Mouse (Mus musculus): ENCODE measurements around the gene Gas2l2. TPM values are rescaled to one million over a fixed set of nuclear protein-coding genes. Genes with fewer than 3 reads are reported as not detected.
A peak's percentile ranks its signal among the peaks of the same experiment; 100 is the strongest.

Gene Gas2l2
- polyA plus RNA-seq, 1 experiment from 2014 or later, result 0.19 TPM

DNA sequence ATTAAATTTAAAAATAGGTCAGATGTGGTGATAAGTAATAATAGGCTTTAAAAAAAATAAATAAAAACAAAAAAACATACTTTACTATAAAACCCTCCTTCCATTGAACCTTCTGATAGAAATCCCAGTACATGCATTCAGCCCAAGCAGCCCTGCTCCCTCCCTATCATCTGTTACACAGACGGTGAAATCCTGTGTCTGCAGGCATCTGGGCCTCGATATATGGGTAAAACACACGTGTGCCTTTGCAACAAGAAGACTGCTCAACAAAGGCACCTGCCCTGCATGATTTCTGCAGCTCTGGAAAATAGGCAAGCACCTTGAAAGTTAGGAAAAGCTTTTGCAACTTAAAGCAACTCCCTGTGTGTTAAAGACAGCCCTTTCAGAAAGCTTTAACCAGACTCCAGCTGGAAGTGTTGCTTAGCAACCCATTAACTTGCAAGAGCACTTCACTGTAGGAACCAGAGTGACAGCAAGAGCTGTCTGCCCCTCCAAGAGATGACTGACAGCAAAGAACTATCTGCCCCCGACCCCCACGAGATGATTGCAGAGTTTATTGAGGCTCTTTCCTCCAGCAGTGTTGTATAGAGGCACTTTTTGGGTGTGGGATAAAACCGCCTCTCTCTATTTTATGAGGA, 34.3 kb downstream of the Gas2l2 start:
- peak; percentile 45 for DNase-seq (ENCODE audit: low spot score)
- Histone ChIP-seq H3K27ac (ENCODE audit: low read depth, low read length) (no peak overlapping the region), H3K4me2 (replicated peaks; ENCODE audit: low read depth, low read length) (no peak overlapping the region), H3K9ac (ENCODE audit: low read depth, low read length) (no peak overlapping the region), H3K27me3 (ENCODE audit: control insufficient read depth, insufficient read depth, low read length) (no peaks in the 10 kb centered on the region), H3K4me1 (replicated peaks; ENCODE audit: control insufficient read depth, insufficient read depth, low read length) (no peaks in the 10 kb centered on the region), H3K9me3 (ENCODE audit: control insufficient read depth, low read length) (no peaks in the 10 kb centered on the region), H3K36me3 (ENCODE audit: control insufficient read depth, insufficient read depth, low read length) (peaks cover 2% of the 10 kb centered on the region; the same call in 1 of the 2 replicates), H3K4me3 (ENCODE audit: low read depth, low read length) (no peak overlapping the region)
- 23% methylated on average over 6 of the region's 6 CpGs for WGBS
- ATAC-seq (ENCODE audit: low FRiP score), result 0 out of 2 replicates have a peak, but pooled peaks have one; percentile 30

DNA sequence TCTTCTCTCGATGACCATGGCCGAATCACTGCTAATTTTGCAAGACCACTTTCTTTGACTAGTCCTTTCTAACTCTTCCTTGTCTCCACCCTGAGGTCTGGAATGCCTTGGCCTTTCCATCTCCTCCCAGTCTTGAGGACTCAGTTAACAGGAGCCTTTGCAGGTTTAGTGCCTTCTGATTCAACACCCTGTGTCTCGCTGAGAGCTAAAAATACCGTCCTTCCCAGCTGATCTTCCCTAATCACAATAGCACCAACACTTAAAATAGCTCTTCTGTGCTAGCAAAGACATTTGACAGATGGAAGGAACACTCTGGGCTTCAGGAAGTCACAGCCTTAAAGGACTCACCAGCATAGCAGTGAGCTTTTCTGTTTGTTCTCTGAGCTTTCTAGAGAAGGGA, 36.2 kb downstream of the Gas2l2 start:
- H3K4me2 ChIP-seq (replicated peaks; ENCODE audit: low read depth, low read length), result no peak overlapping the region
- no peak overlapping the region for H3K27ac ChIP-seq (ENCODE audit: low read depth, low read length)
- no peaks in the 10 kb centered on the region for H3K9me3 ChIP-seq (ENCODE audit: control insufficient read depth, low read length)
- no peak overlapping the region for H3K9ac ChIP-seq (ENCODE audit: low read depth, low read length)
- 92% methylated on average over 4 of the region's 4 CpGs for WGBS
- peaks cover 2% of the 10 kb centered on the region; the same call in 1 of the 2 replicates for H3K36me3 ChIP-seq (ENCODE audit: control insufficient read depth, insufficient read depth, low read length)
- no peaks in the 10 kb centered on the region for H3K27me3 ChIP-seq (ENCODE audit: control insufficient read depth, insufficient read depth, low read length)
- DNase-seq (ENCODE audit: low spot score) (no peak), ATAC-seq (ENCODE audit: low FRiP score) (no peak)
- no peaks in the 10 kb centered on the region for H3K4me1 ChIP-seq (replicated peaks; ENCODE audit: control insufficient read depth, insufficient read depth, low read length)
- H3K4me3 ChIP-seq (ENCODE audit: low read depth, low read length), result no peak overlapping the region

DNA sequence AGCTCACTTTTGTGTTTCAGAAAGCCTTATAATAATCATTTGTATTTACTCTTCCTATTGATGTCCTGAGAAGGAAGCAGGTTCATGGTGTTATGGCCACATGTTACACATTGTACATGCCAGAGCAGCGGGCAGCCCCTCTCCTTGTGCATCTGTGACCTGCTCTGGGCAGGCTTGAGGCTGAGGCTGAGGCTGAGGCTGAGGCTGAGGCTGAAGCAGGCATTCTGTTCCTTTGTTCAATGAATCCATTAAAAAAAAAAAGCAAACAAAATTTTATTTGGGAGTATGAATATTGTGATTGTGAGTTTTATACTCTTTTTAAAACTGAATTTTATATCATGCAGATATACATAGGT, 45.7 kb downstream of the Gas2l2 start:
- no peaks in the 10 kb centered on the region for H3K36me3 ChIP-seq (ENCODE audit: control insufficient read depth, insufficient read depth, low read length)
- DNase-seq (ENCODE audit: low spot score) (no peak), ATAC-seq (ENCODE audit: low FRiP score) (no peak)
- H3K9ac ChIP-seq (ENCODE audit: low read depth, low read length), result no peak overlapping the region
- H3K27ac ChIP-seq (ENCODE audit: low read depth, low read length), result no peak overlapping the region; the same call in 1 of the 2 replicates
- H3K4me3 ChIP-seq (ENCODE audit: low read depth, low read length), result no peak overlapping the region
- WGBS, result 84% methylated on average over 1 of the region's 1 CpGs
- H3K4me1 ChIP-seq (replicated peaks; ENCODE audit: control insufficient read depth, insufficient read depth, low read length), result no peaks in the 10 kb centered on the region
- H3K9me3 ChIP-seq (ENCODE audit: control insufficient read depth, low read length), result no peaks in the 10 kb centered on the region
- H3K27me3 ChIP-seq (ENCODE audit: control insufficient read depth, insufficient read depth, low read length), result no peaks in the 10 kb centered on the region
- no peak overlapping the region for H3K4me2 ChIP-seq (replicated peaks; ENCODE audit: low read depth, low read length)

DNA sequence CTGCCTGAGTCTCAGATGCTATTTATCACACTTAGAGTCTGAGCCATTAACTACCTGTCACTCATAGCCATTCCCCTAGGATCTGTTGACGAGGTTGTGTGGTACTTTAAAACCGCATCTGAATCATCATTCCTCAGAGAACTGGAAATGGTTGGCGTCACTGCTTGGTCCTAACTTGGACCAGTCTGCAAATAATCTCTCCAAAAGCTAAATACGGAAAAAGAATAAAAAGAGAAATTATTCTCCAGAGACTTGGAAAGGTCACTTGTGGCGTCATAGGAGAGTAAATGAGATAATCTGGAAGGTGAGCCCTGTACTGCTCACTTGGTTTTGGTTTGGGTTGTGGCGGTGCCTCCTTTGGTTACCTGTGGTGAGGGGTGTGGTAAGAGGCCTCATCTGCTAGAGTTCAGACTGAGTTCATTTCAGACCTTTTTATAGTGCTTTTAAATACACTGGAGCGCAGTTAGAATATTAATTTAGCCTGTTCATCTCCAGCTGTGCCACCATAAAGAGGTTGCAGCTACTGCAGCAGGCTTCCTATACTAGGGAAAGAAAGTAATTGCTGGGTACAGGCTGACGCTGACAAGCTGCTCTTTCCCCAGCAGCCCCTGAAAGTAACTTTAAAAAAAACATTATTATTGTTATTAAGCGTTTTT, 46.3 kb downstream of the Gas2l2 start:
- Histone ChIP-seq H3K4me1 (replicated peaks; ENCODE audit: control insufficient read depth, insufficient read depth, low read length) (no peaks in the 10 kb centered on the region), H3K9me3 (ENCODE audit: control insufficient read depth, low read length) (no peaks in the 10 kb centered on the region), H3K4me3 (ENCODE audit: low read depth, low read length) (no peak overlapping the region), H3K9ac (ENCODE audit: low read depth, low read length) (no peak overlapping the region), H3K36me3 (ENCODE audit: control insufficient read depth, insufficient read depth, low read length) (no peaks in the 10 kb centered on the region), H3K4me2 (replicated peaks; ENCODE audit: low read depth, low read length) (no peak overlapping the region), H3K27ac (ENCODE audit: low read depth, low read length) (no peak overlapping the region; the same call in 1 of the 2 replicates), H3K27me3 (ENCODE audit: control insufficient read depth, insufficient read depth, low read length) (no peaks in the 10 kb centered on the region)
- DNase-seq (ENCODE audit: low spot score) (peak; percentile 34), ATAC-seq (ENCODE audit: low FRiP score) (peak; percentile 56)
- 57% methylated on average over 9 of the region's 9 CpGs for WGBS

DNA sequence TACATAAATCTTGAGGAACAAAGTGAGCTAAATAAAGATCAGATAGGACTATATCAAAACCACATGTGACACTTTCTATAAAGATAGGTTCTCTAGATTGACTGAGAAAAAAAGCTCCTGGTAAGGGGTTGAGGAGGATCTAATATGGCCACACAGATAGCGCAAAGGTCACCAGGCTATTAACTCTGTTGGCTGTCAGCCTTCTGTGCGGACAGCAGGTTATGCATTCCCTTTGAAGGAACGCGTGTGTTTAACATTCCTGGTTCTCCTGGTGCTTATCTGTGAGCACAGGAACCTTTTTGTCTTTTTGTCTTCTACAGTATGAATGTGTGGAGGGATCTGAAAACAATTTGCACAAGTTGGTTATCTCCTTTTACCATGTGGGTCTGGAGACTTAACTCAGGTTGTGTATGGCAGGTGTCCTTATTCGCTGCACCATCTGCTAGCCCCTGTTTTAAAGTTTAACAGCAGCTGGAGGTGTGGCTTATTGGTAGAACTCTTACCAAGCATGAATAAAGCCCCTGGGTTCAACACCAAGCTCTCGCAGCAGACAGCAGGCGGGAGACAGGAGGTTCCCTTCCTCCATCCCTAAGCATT, 49.4 kb downstream of the Gas2l2 start:
- no peak overlapping the region for H3K9ac ChIP-seq (ENCODE audit: low read depth, low read length)
- WGBS, result 86% methylated on average over 7 of the region's 7 CpGs
- no peaks in the 10 kb centered on the region for H3K9me3 ChIP-seq (ENCODE audit: control insufficient read depth, low read length)
- H3K36me3 ChIP-seq (ENCODE audit: control insufficient read depth, insufficient read depth, low read length), result no peaks in the 10 kb centered on the region
- ATAC-seq (ENCODE audit: low FRiP score) (no peak), DNase-seq (ENCODE audit: low spot score) (no peak)
- no peaks in the 10 kb centered on the region for H3K4me1 ChIP-seq (replicated peaks; ENCODE audit: control insufficient read depth, insufficient read depth, low read length)
- no peaks in the 10 kb centered on the region for H3K27me3 ChIP-seq (ENCODE audit: control insufficient read depth, insufficient read depth, low read length)
- no peak overlapping the region for H3K4me2 ChIP-seq (replicated peaks; ENCODE audit: low read depth, low read length)
- no peak overlapping the region for H3K4me3 ChIP-seq (ENCODE audit: low read depth, low read length)
- H3K27ac ChIP-seq (ENCODE audit: low read depth, low read length), result no peak overlapping the region

Other genes with a start within 250 kb of the Gas2l2 start
- gene Slfn3, start 238.1 kb downstream of the Gas2l2 start, polyA plus RNA-seq (2014; fragmentation: Nextera tagmentation; extraction: Ambion mirVana), result 0.26 and 0.50 TPM in 2 replicates
- 0.70 and 0.86 TPM in 2 replicates for gene Slfn14, start 142.7 kb downstream of the Gas2l2 start, polyA plus RNA-seq (2014; fragmentation: Nextera tagmentation; extraction: Ambion mirVana)
- 121 and 136 TPM in 2 replicates for gene Ap2b1, start 130.4 kb downstream of the Gas2l2 start, polyA plus RNA-seq (2014; fragmentation: Nextera tagmentation; extraction: Ambion mirVana)
- gene Pex12, start 126.9 kb downstream of the Gas2l2 start, polyA plus RNA-seq (2014; fragmentation: Nextera tagmentation; extraction: Ambion mirVana), result 17.0 and 20.3 TPM in 2 replicates
- 4.2 TPM in 2 replicates for gene Rasl10b, start 20.3 kb downstream of the Gas2l2 start, polyA plus RNA-seq (2014; fragmentation: Nextera tagmentation; extraction: Ambion mirVana)
- gene 1700020L24Rik, start 8.2 kb upstream of the Gas2l2 start, polyA plus RNA-seq (2014; fragmentation: Nextera tagmentation; extraction: Ambion mirVana), result 0.80 and 0.83 TPM in 2 replicates
- gene Mmp28, start 33.6 kb upstream of the Gas2l2 start, polyA plus RNA-seq (2014; fragmentation: Nextera tagmentation; extraction: Ambion mirVana), result 2.8 and 3.1 TPM in 2 replicates
- 7.3 and 26.6 TPM in 2 replicates for gene Taf15, start 43.6 kb upstream of the Gas2l2 start, polyA plus RNA-seq (2014; fragmentation: Nextera tagmentation; extraction: Ambion mirVana)
- gene Heatr9, start 92.7 kb upstream of the Gas2l2 start, polyA plus RNA-seq (2014; fragmentation: Nextera tagmentation; extraction: Ambion mirVana), result not detected in 2 replicates
- gene Ccl5, start 101.1 kb upstream of the Gas2l2 start, polyA plus RNA-seq (2014; fragmentation: Nextera tagmentation; extraction: Ambion mirVana), result 0.42 TPM in 1 of 2 replicates, not detected in the other
- 2.1 and 3.1 TPM in 2 replicates for gene Ccl9, start 149.2 kb upstream of the Gas2l2 start, polyA plus RNA-seq (2014; fragmentation: Nextera tagmentation; extraction: Ambion mirVana)
- 0.98 and 1.3 TPM in 2 replicates for gene Ccl6, start 163.6 kb upstream of the Gas2l2 start, polyA plus RNA-seq (2014; fragmentation: Nextera tagmentation; extraction: Ambion mirVana)
- not detected in 2 replicates for gene Rpl9-ps1, start 216.2 kb upstream of the Gas2l2 start, polyA plus RNA-seq (2014; fragmentation: Nextera tagmentation; extraction: Ambion mirVana)
- 0.88 and 1.9 TPM in 2 replicates for gene Ccl3, start 219.9 kb upstream of the Gas2l2 start, polyA plus RNA-seq (2014; fragmentation: Nextera tagmentation; extraction: Ambion mirVana)
- 0.28 and 0.49 TPM in 2 replicates for gene Ccl4, start 233.1 kb upstream of the Gas2l2 start, polyA plus RNA-seq (2014; fragmentation: Nextera tagmentation; extraction: Ambion mirVana)